Mouse (Mus musculus): ENCODE measurements at regions not wholly inside any gene's neighbourhood (a gene's known extent, or its start where the extent isn't known, plus 50 kb on each side); places are given as distances from the start of the nearest gene placed in this dataset.

DNA sequence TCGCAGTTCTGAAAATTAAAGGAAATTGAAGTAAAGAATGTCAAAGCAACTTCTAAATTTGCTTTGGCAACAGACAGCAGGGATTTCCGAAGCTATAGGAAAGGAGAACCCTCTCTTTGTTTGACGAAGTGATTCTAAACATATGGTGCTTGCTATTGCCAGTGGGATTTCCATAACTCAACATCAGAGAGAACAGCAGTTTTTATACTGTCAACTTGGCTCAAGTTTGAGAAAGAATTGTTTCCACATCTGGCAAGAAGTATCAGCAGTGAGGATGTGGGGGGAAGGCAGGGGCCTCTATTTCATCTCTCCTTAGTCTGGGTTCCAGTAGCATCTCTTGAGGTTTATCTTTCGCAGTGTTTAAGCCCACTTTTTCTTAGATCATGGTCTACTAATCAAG is 315.1 kb downstream of the Kif2b start:
- TF ChIP-seq POLR2A (IDR thresholded peaks at IDR 0.05; ENCODE audit: low read depth, low read length) = no peak
- no peak for TF ChIP-seq TCF12 (IDR thresholded peaks at IDR 0.05; ENCODE audit: low read depth, low read length)

All from CH12.LX (cell line).